Mouse (Mus musculus): ENCODE results near the gene Atp5s.

GRCm38 (mm10) chr12:69696746-69697145 lies 28.0 kb upstream of the Atp5s start:
- TF ChIP-seq MAFK (IDR thresholded peaks at IDR 0.05; ENCODE audit: insufficient replicate concordance, low read length) = no peak
- peak; percentile 46 to 84 for TF ChIP-seq CTCF (conservative IDR thresholded peaks at IDR 0.05 in 1 of 2, IDR thresholded peaks at IDR 0.05 in 1 of 2; ENCODE audit: low read depth in 2 of 2, low read length in 2 of 2)
- no peak for TF ChIP-seq HCFC1 (IDR thresholded peaks at IDR 0.05; ENCODE audit: low read depth, low read length)
- TF ChIP-seq ETS1 (conservative IDR thresholded peaks at IDR 0.05; ENCODE audit: low read depth, low read length) = no peak
- no peak for TF ChIP-seq ZMIZ1 (IDR thresholded peaks at IDR 0.05; ENCODE audit: low read depth, low read length)
- no peak for TF ChIP-seq EP300 (IDR thresholded peaks at IDR 0.05; ENCODE audit: low read length)
- no peak for TF ChIP-seq USF2 (conservative IDR thresholded peaks at IDR 0.05; ENCODE audit: low read depth, low read length)
